ENCODE assay signal across 8 mouse cellular contexts in genomic region chr19:4497263-4497973, GRCm38 (mm10). TPM values are rescaled to one million over a fixed set of nuclear protein-coding genes. Genes with fewer than 3 reads are reported as not detected.
DNase-seq lines count a peak whose midpoint lies in the region; ATAC-seq lines count a peak whose summit lies in the region.

No protein-coding gene starts in this region.

- 5% methylated on average over 4 of the region's 4 CpGs for WGBS in intestine, embryonic 16.5 days
- 8% methylated on average over 4 of the region's 4 CpGs for WGBS in limb, embryonic 11.5 days
- 4% methylated on average over 4 of the region's 4 CpGs for WGBS in midbrain, embryonic 14.5 days

- no peaks in the 10 kb centered on the region for H3K36me3 ChIP-seq in intestine, embryonic 16.5 days (ENCODE audit: control insufficient read depth, insufficient read depth, low read length)
- no peaks in the 10 kb centered on the region for H3K36me3 ChIP-seq in limb, embryonic 11.5 days (ENCODE audit: control insufficient read depth, insufficient read depth, low read length)
- no peaks in the 10 kb centered on the region for H3K36me3 ChIP-seq in midbrain, embryonic 14.5 days (ENCODE audit: control insufficient read depth, insufficient read depth, low read length)

- intact Hi-C loops in gastrocnemius, postnatal 14 days (cut with DNase I; ENCODE audit: low total_unique reads), result loop anchor here (5.0 kb wide), 2 partner anchors 130 to 245 kb away; partner anchors contain the start of gene Rce1

- peak overlapping the region; percentile 36 for H3K4me3 ChIP-seq in intestine, embryonic 16.5 days (ENCODE audit: low read length)
- no peak overlapping the region for H3K4me3 ChIP-seq in limb, embryonic 11.5 days (ENCODE audit: low read depth, low read length)
- H3K4me3 ChIP-seq in midbrain, embryonic 14.5 days (replicated peaks; ENCODE audit: low read depth, low read length), result no peak overlapping the region

- H3K4me1 ChIP-seq in intestine, embryonic 16.5 days (ENCODE audit: control insufficient read depth, insufficient read depth, low read length), result peaks cover 18% of the 10 kb centered on the region
- H3K4me1 ChIP-seq in limb, embryonic 11.5 days (ENCODE audit: control insufficient read depth, insufficient read depth, low read length), result peaks cover 2% of the 10 kb centered on the region; the same call in 1 of the 2 replicates
- H3K4me1 ChIP-seq in midbrain, embryonic 14.5 days (ENCODE audit: control insufficient read depth, insufficient read depth, low read length), result no peaks in the 10 kb centered on the region

- H3K27me3 ChIP-seq in intestine, embryonic 16.5 days (replicated peaks; ENCODE audit: control insufficient read depth, insufficient read depth, low read length), result no peaks in the 10 kb centered on the region
- no peaks in the 10 kb centered on the region for H3K27me3 ChIP-seq in limb, embryonic 11.5 days (ENCODE audit: control insufficient read depth, insufficient read depth, low read length)
- no peaks in the 10 kb centered on the region for H3K27me3 ChIP-seq in midbrain, embryonic 14.5 days (ENCODE audit: control insufficient read depth, insufficient read depth, low read length)

- peak overlapping the region; percentile 40 for H3K4me2 ChIP-seq in intestine, embryonic 16.5 days (ENCODE audit: low read depth, low read length)
- no peak overlapping the region for H3K4me2 ChIP-seq in limb, embryonic 11.5 days (ENCODE audit: low read depth, severe bottlenecking)
- no peak overlapping the region for H3K4me2 ChIP-seq in midbrain, embryonic 14.5 days (ENCODE audit: low read length)

- DNase-seq in ovary, postnatal 10 days (ENCODE audit: low spot score), result peak; percentile 60
- no peak for DNase-seq in ovary, adult 18-20 months (ENCODE audit: low spot score)
- DNase-seq in embryo, embryonic 10 days (ENCODE audit: low spot score), result peak; percentile 86
- DNase-seq in gastrocnemius, postnatal 14 days, result peak; percentile 66
- peak; percentile 91 for DNase-seq in limb, embryonic 11.5 days (ENCODE audit: low spot score)
- peak; percentile 91 for DNase-seq in midbrain, embryonic 14.5 days
- peak; percentile 64 to 75 for DNase-seq in spleen, postnatal 10 days (ENCODE audit: low spot score in 2 of 2)

- no peaks in the 10 kb centered on the region for H3K9me3 ChIP-seq in intestine, embryonic 16.5 days (ENCODE audit: control insufficient read depth, low read length)
- H3K9me3 ChIP-seq in limb, embryonic 11.5 days (ENCODE audit: control insufficient read depth, low read length), result no peaks in the 10 kb centered on the region
- no peaks in the 10 kb centered on the region for H3K9me3 ChIP-seq in midbrain, embryonic 14.5 days (ENCODE audit: control insufficient read depth, low read length)

- H3K9ac ChIP-seq in intestine, embryonic 16.5 days (ENCODE audit: low read depth, low read length), result peak overlapping the region; percentile 59
- H3K9ac ChIP-seq in limb, embryonic 11.5 days (ENCODE audit: low read length), result no peak overlapping the region
- no peak overlapping the region for H3K9ac ChIP-seq in midbrain, embryonic 14.5 days (replicated peaks; ENCODE audit: low read length)

- peak; percentile 33 for ATAC-seq in intestine, embryonic 16.5 days
- peak; percentile 60; the same call in 1 of the 2 replicates for ATAC-seq in limb, embryonic 11.5 days (ENCODE audit: insufficient number of reproducible peaks, low FRiP score, low TSS enrichment, low read depth)
- ATAC-seq in midbrain, embryonic 14.5 days (ENCODE audit: low FRiP score, low TSS enrichment), result peak; percentile 43; the same call in 1 of the 2 replicates

- peak overlapping the region; percentile 90 for H3K27ac ChIP-seq in intestine, embryonic 16.5 days (ENCODE audit: low read length)
- H3K27ac ChIP-seq in limb, embryonic 11.5 days (replicated peaks; ENCODE audit: low read depth, low read length), result no peak overlapping the region
- no peak overlapping the region for H3K27ac ChIP-seq in midbrain, embryonic 14.5 days (replicated peaks; ENCODE audit: low read depth, low read length)

RNA-seq across cellular contexts. Expression of gene 2010003K11Rik, which starts 1.0 kb away (rescaled TPM):
- not detected for total RNA-seq in gastrocnemius, postnatal 14 days (2021)
- 21.6 and 35.7 TPM in 2 replicates for polyA plus RNA-seq in intestine, embryonic 16.5 days (2015; fragmentation: Nextera tagmentation; extraction: Ambion mirVana)
- not detected in 2 replicates for polyA plus RNA-seq in limb, embryonic 11.5 days (2014; fragmentation: Nextera tagmentation; extraction: Ambion mirVana)
- polyA plus RNA-seq in midbrain, embryonic 14.5 days (2014; fragmentation: Nextera tagmentation; extraction: Ambion mirVana), result not detected in 2 replicates

RNA-seq across cellular contexts. Expression of gene Pcx, which starts 12.9 kb away (rescaled TPM):
- 10 to 100 TPM; 16.1 to 17.4 TPM for total RNA-seq in gastrocnemius, postnatal 14 days (2021)
- polyA plus RNA-seq in intestine, embryonic 16.5 days (2015; fragmentation: Nextera tagmentation; extraction: Ambion mirVana), result 16.6 and 17.7 TPM in 2 replicates
- polyA plus RNA-seq in limb, embryonic 11.5 days (2014; fragmentation: Nextera tagmentation; extraction: Ambion mirVana), result 12.4 and 14.0 TPM in 2 replicates
- 18.0 and 20.5 TPM in 2 replicates for polyA plus RNA-seq in midbrain, embryonic 14.5 days (2014; fragmentation: Nextera tagmentation; extraction: Ambion mirVana)

RNA-seq across cellular contexts. Expression of gene Syt12, which starts 20.2 kb away (rescaled TPM):
- 1 to 10 TPM; 2.1 to 5.4 TPM for total RNA-seq in gastrocnemius, postnatal 14 days (2021)
- 0.34 and 0.36 TPM in 2 replicates for polyA plus RNA-seq in intestine, embryonic 16.5 days (2015; fragmentation: Nextera tagmentation; extraction: Ambion mirVana)
- polyA plus RNA-seq in limb, embryonic 11.5 days (2014; fragmentation: Nextera tagmentation; extraction: Ambion mirVana), result 0.09 and 0.49 TPM in 2 replicates
- polyA plus RNA-seq in midbrain, embryonic 14.5 days (2014; fragmentation: Nextera tagmentation; extraction: Ambion mirVana), result 1.6 and 1.9 TPM in 2 replicates

RNA-seq across cellular contexts. Expression of gene Rhod, which starts 58.2 kb away (rescaled TPM):
- total RNA-seq in gastrocnemius, postnatal 14 days (2021), result 1 to 10 TPM; 1.0 to 2.0 TPM
- 24.1 and 28.2 TPM in 2 replicates for polyA plus RNA-seq in intestine, embryonic 16.5 days (2015; fragmentation: Nextera tagmentation; extraction: Ambion mirVana)
- 37.3 and 39.0 TPM in 2 replicates for polyA plus RNA-seq in limb, embryonic 11.5 days (2014; fragmentation: Nextera tagmentation; extraction: Ambion mirVana)
- 2.6 and 4.8 TPM in 2 replicates for polyA plus RNA-seq in midbrain, embryonic 14.5 days (2014; fragmentation: Nextera tagmentation; extraction: Ambion mirVana)

Comparison
In these comparisons a context has a peak if more than half of its experiments do, and no peak if none do; other contexts are left out.
1. RNA of gene 2010003K11Rik, which starts 1.0 kb away (polyA plus RNA-seq): 21.6 to 35.7 TPM in intestine, embryonic 16.5 days; not detected in midbrain, embryonic 14.5 days and not detected in limb, embryonic 11.5 days; every median in the first group is over 10 times any median in the second.
2. Peak in every context shown above with its lines, with median percentiles within 50 percentile points of each other: ATAC-seq.